Mouse (Mus musculus) myocyte (in vitro differentiated cells): ENCODE data around the gene Col2a1. TPM values are rescaled to one million over a fixed set of nuclear protein-coding genes. Genes with fewer than 3 reads are reported as not detected.

Experiments used
- H3K27me3 ChIP-seq: one replicate; pipeline ENCODE4 v1.6.1; 2011; ENCODE audit not compliant: control insufficient read depth, insufficient read depth, insufficient read length
- H3K36me3 ChIP-seq: one replicate; pipeline ENCODE4 v1.6.1; 2011; ENCODE audit not compliant: control insufficient read depth, insufficient read depth
- H3K4me2 ChIP-seq: one replicate; pipeline ENCODE4 v1.6.1; 2011; ENCODE audit warnings: low read depth, control low read depth
- H3K4me3 ChIP-seq: one replicate; pipeline ENCODE4 v1.5.1; 2011; ENCODE audit warnings: mild to moderate bottlenecking, control low read depth, moderate library complexity
- H3K79me2 ChIP-seq: one replicate; pipeline ENCODE4 v1.6.1; 2011; ENCODE audit not compliant: control insufficient read depth, insufficient read depth
- H3ac ChIP-seq: one replicate; pipeline ENCODE4 v1.6.1; 2011; ENCODE audit not compliant: control insufficient read depth, insufficient read length
- CEBPB ChIP-seq: IDR thresholded peaks from 2 replicates; pipeline ENCODE4 v1.6.1; 2011; ENCODE audit warnings: mild to moderate bottlenecking, moderate library complexity; ENCODE audit not compliant: poor library complexity, insufficient read depth, severe bottlenecking
- E2F4 ChIP-seq: IDR thresholded peaks from one replicate; pipeline ENCODE4 v1.6.1; 2011; ENCODE audit warnings: mild to moderate bottlenecking, control low read depth, moderate library complexity; ENCODE audit not compliant: insufficient read depth
- MAX ChIP-seq: IDR thresholded peaks from one replicate; pipeline ENCODE4 v1.6.1; 2011; ENCODE audit warnings: low read depth, mild to moderate bottlenecking, control low read depth
- MYOD1 ChIP-seq, 3 experiments: IDR thresholded peaks; one replicate each; pipeline ENCODE4 v1.6.1; 2011; ENCODE audit warnings: control low read depth in 2 of 3, low read depth in 2 of 3, mild to moderate bottlenecking in 2 of 3, moderate library complexity in 1 of 3; ENCODE audit not compliant: insufficient read length in 2 of 3, control insufficient read depth in 1 of 3
- MYOG ChIP-seq, 3 experiments: IDR thresholded peaks; one replicate each; pipeline ENCODE4 v1.6.1; 2011; ENCODE audit warnings: control low read depth in 2 of 3, low read depth in 2 of 3, mild to moderate bottlenecking in 2 of 3; ENCODE audit not compliant: insufficient read length in 2 of 3, control insufficient read depth in 1 of 3, insufficient read depth in 1 of 3
- POLR2A ChIP-seq: IDR thresholded peaks from one replicate; pipeline ENCODE4 v1.6.1; 2011; ENCODE audit warnings: low read depth, mild to moderate bottlenecking, control low read depth, moderate library complexity; ENCODE audit not compliant: insufficient read length
- POLR2AphosphoS2 ChIP-seq: IDR thresholded peaks from one replicate; pipeline ENCODE4 v1.6.1; 2011; ENCODE audit warnings: low read depth, control low read depth; ENCODE audit not compliant: insufficient read length
- REST ChIP-seq: IDR thresholded peaks from one replicate; pipeline ENCODE4 v1.6.1; 2011; ENCODE audit warnings: mild to moderate bottlenecking, control low read depth, moderate library complexity; ENCODE audit not compliant: insufficient read depth, insufficient read length
- SRF ChIP-seq: IDR thresholded peaks from one replicate; pipeline ENCODE4 v1.6.1; 2011; ENCODE audit warnings: low read depth; ENCODE audit not compliant: control insufficient read depth, insufficient read length
- TCF12 ChIP-seq: IDR thresholded peaks from one replicate; pipeline ENCODE4 v1.6.1; 2011; ENCODE audit warnings: mild to moderate bottlenecking, control low read depth; ENCODE audit not compliant: poor library complexity, insufficient read depth, severe bottlenecking
- TCF3 ChIP-seq: IDR thresholded peaks from one replicate; pipeline ENCODE4 v1.6.1; 2011; ENCODE audit warnings: low read depth, control low read depth; ENCODE audit not compliant: insufficient read length
- USF1 ChIP-seq: IDR thresholded peaks from one replicate; pipeline ENCODE4 v1.6.1; 2011; ENCODE audit warnings: low read depth, mild to moderate bottlenecking, control low read depth, moderate library complexity
- polyA plus RNA-seq: library from polyadenylated mRNA; unstranded; fragments of >200 nt; fragmentation: generic; extraction: Trizol; gene quantifications from one replicate; pipeline ENCODE4 v1.2.1, GENCODE M21; 2012; ENCODE audit warnings: missing spikeins

Col2a1 gene
- polyA plus RNA-seq, 1 experiment = 0.01 TPM

GRCm38 (mm10) chr15:97954671-97955070, 49.8 kb downstream of the Col2a1 start:
- Histone ChIP-seq H3K79me2 (no peaks in the 10 kb centered on the region), H3ac (no peak overlapping the region), H3K27me3 (peaks cover 31% of the 10 kb centered on the region), H3K4me2 (no peak overlapping the region), H3K4me3 (no peak overlapping the region), H3K36me3 (no peaks in the 10 kb centered on the region)
- TF ChIP-seq E2F4 (no peak), POLR2A (no peak), POLR2AphosphoS2 (no peak), MYOG (IDR thresholded peaks at IDR 0.05; ENCODE audit: control insufficient read depth in 1 of 3, insufficient read depth in 1 of 3, insufficient read length in 2 of 3, low read depth in 2 of 3) (no peak), MYOD1 (IDR thresholded peaks at IDR 0.05; ENCODE audit: control insufficient read depth in 1 of 3, insufficient read length in 2 of 3, low read depth in 2 of 3) (no peak), MAX (no peak), USF1 (peak; percentile 20), REST (no peak)

- no peaks in the 10 kb centered on the region for H3K79me2 ChIP-seq
- H3K4me3 ChIP-seq = no peak overlapping the region
- no peak overlapping the region for H3ac ChIP-seq
- no peaks in the 10 kb centered on the region for H3K36me3 ChIP-seq
- peak overlapping the region; percentile 41 for H3K4me2 ChIP-seq
- H3K27me3 ChIP-seq = peaks cover 31% of the 10 kb centered on the region
- no peak for TF ChIP-seq MAX
- no peak for TF ChIP-seq TCF12
- no peak for TF ChIP-seq POLR2AphosphoS2
- no peak for TF ChIP-seq CEBPB
- no peak for TF ChIP-seq POLR2A
- no peak for TF ChIP-seq REST
- no peak for TF ChIP-seq MYOD1 (IDR thresholded peaks at IDR 0.05; ENCODE audit: control insufficient read depth in 1 of 3, insufficient read length in 2 of 3, low read depth in 2 of 3)
- TF ChIP-seq USF1 = no peak
- no peak for TF ChIP-seq E2F4
- no peak for TF ChIP-seq TCF3
- no peak for TF ChIP-seq SRF
- no peak for TF ChIP-seq MYOG (IDR thresholded peaks at IDR 0.05; ENCODE audit: control insufficient read depth in 1 of 3, insufficient read depth in 1 of 3, insufficient read length in 2 of 3, low read depth in 2 of 3)
Observed at GRCm38 (mm10) chr15:97952889-97953189, 51.7 kb downstream of the Col2a1 start.

GRCm38 (mm10) chr15:97952137-97952888, 52.2 kb downstream of the Col2a1 start:
- Histone ChIP-seq H3ac (no peak overlapping the region), H3K36me3 (no peaks in the 10 kb centered on the region), H3K4me2 (peak overlapping the region; percentile 41), H3K4me3 (no peak overlapping the region), H3K79me2 (no peaks in the 10 kb centered on the region), H3K27me3 (peaks cover 31% of the 10 kb centered on the region)
- no peak for TF ChIP-seq POLR2AphosphoS2
- no peak for TF ChIP-seq POLR2A
- peak in 1 of 3 experiments; percentile 22 for TF ChIP-seq MYOD1 (IDR thresholded peaks at IDR 0.05; ENCODE audit: control insufficient read depth in 1 of 3, insufficient read length in 2 of 3, low read depth in 2 of 3)
- no peak for TF ChIP-seq TCF12
- TF ChIP-seq REST = no peak
- no peak for TF ChIP-seq MAX

GRCm38 (mm10) chr15:97950240-97950639, 54.3 kb downstream of the Col2a1 start:
- Histone ChIP-seq H3K4me2 (peak overlapping the region; percentile 51), H3K79me2 (no peaks in the 10 kb centered on the region), H3ac (no peak overlapping the region), H3K27me3 (peaks cover 18% of the 10 kb centered on the region), H3K36me3 (no peaks in the 10 kb centered on the region), H3K4me3 (no peak overlapping the region)
- TF ChIP-seq REST = no peak
- no peak for TF ChIP-seq TCF12
- TF ChIP-seq USF1 = no peak
- TF ChIP-seq CEBPB = no peak
- no peak for TF ChIP-seq POLR2AphosphoS2
- TF ChIP-seq SRF = no peak
- TF ChIP-seq MAX = no peak
- TF ChIP-seq MYOG (IDR thresholded peaks at IDR 0.05; ENCODE audit: control insufficient read depth in 1 of 3, insufficient read depth in 1 of 3, insufficient read length in 2 of 3, low read depth in 2 of 3) = no peak
- no peak for TF ChIP-seq POLR2A
- TF ChIP-seq E2F4 = no peak
- TF ChIP-seq TCF3 = no peak
- TF ChIP-seq MYOD1 (IDR thresholded peaks at IDR 0.05; ENCODE audit: control insufficient read depth in 1 of 3, insufficient read length in 2 of 3, low read depth in 2 of 3) = no peak

- H3K4me2 ChIP-seq = peak overlapping the region; percentile 51
- no peaks in the 10 kb centered on the region for H3K79me2 ChIP-seq
- TF ChIP-seq TCF12 (no peak), MAX (no peak), POLR2A (no peak), CEBPB (no peak), POLR2AphosphoS2 (no peak), E2F4 (no peak), REST (no peak), MYOD1 (IDR thresholded peaks at IDR 0.05; ENCODE audit: control insufficient read depth in 1 of 3, insufficient read length in 2 of 3, low read depth in 2 of 3) (no peak), TCF3 (no peak), MYOG (IDR thresholded peaks at IDR 0.05; ENCODE audit: control insufficient read depth in 1 of 3, insufficient read depth in 1 of 3, insufficient read length in 2 of 3, low read depth in 2 of 3) (no peak), SRF (no peak), USF1 (no peak)
- peaks cover 13% of the 10 kb centered on the region for H3K27me3 ChIP-seq
- H3K36me3 ChIP-seq = no peaks in the 10 kb centered on the region
- H3K4me3 ChIP-seq = no peak overlapping the region
- H3ac ChIP-seq = no peak overlapping the region
Observed at GRCm38 (mm10) chr15:97949706-97950105, 54.8 kb downstream of the Col2a1 start.
